Mouse (Mus musculus) G1E (cell line): ENCODE measurements around the gene Clec2d.

ENCODE experiments used
- CTCF ChIP-seq: IDR thresholded peaks from 2 replicates; pipeline ENCODE4 v1.5.1; 2012; ENCODE audit warnings: low read depth, low read length, inconsistent platforms, mixed read lengths
- TAL1 ChIP-seq: conservative IDR thresholded peaks from 2 replicates; pipeline ENCODE4 v1.6.1; 2012; ENCODE audit warnings: low read depth, low read length, inconsistent platforms, mixed read lengths

- TF ChIP-seq CTCF (no peak), TAL1 (no peak)
Observed at GRCm38 (mm10) chr6:129163606-129164005, 16.8 kb upstream of the Clec2d start.
